Mouse (Mus musculus): ENCODE results near the gene Frmd4b. TPM values are rescaled to one million over a fixed set of nuclear protein-coding genes. Genes with fewer than 3 reads are reported as not detected.

The Frmd4b gene
- total RNA-seq, 4 experiments from 2014 or later, result 19.7 to 35.2 (median 26.5) TPM

GRCm38 (mm10) chr6:97245200-97245599 lies 372.1 kb downstream of the Frmd4b start:
- no peak for DNase-seq

GRCm38 (mm10) chr6:97242522-97242921 lies 374.8 kb downstream of the Frmd4b start:
- no peak for DNase-seq

- no peak for DNase-seq
Observed at GRCm38 (mm10) chr6:97240092-97240491, 377.2 kb downstream of the Frmd4b start.

- DNase-seq, result no peak
Observed at GRCm38 (mm10) chr6:97239360-97239759, 378.0 kb downstream of the Frmd4b start.

Other genes starting within 250 kb of the Frmd4b start
- gene Mitf, start 189.5 kb upstream of the Frmd4b start, total RNA-seq (2022), result 10 to 100 TPM in 2 of 4 experiments, 1 to 10 TPM in 2; 8.5 to 11.0 (median 9.9) TPM